Mouse (Mus musculus) myocyte (in vitro differentiated cells): ENCODE results near the gene Gzmb. TPM values are rescaled to one million over a fixed set of nuclear protein-coding genes. Genes with fewer than 3 reads are reported as not detected.

Experiments used
- H3K27me3 ChIP-seq: one replicate; pipeline ENCODE4 v1.6.1; 2011; ENCODE audit not compliant: control insufficient read depth, insufficient read depth, insufficient read length
- H3K36me3 ChIP-seq: one replicate; pipeline ENCODE4 v1.6.1; 2011; ENCODE audit not compliant: control insufficient read depth, insufficient read depth
- H3K4me2 ChIP-seq: one replicate; pipeline ENCODE4 v1.6.1; 2011; ENCODE audit warnings: low read depth, control low read depth
- H3K4me3 ChIP-seq: one replicate; pipeline ENCODE4 v1.5.1; 2011; ENCODE audit warnings: mild to moderate bottlenecking, control low read depth, moderate library complexity
- H3K79me2 ChIP-seq: one replicate; pipeline ENCODE4 v1.6.1; 2011; ENCODE audit not compliant: control insufficient read depth, insufficient read depth
- H3ac ChIP-seq: one replicate; pipeline ENCODE4 v1.6.1; 2011; ENCODE audit not compliant: control insufficient read depth, insufficient read length
- CEBPB ChIP-seq: IDR thresholded peaks from 2 replicates; pipeline ENCODE4 v1.6.1; 2011; ENCODE audit warnings: mild to moderate bottlenecking, moderate library complexity; ENCODE audit not compliant: poor library complexity, insufficient read depth, severe bottlenecking
- E2F4 ChIP-seq: IDR thresholded peaks from one replicate; pipeline ENCODE4 v1.6.1; 2011; ENCODE audit warnings: mild to moderate bottlenecking, control low read depth, moderate library complexity; ENCODE audit not compliant: insufficient read depth
- MAX ChIP-seq: IDR thresholded peaks from one replicate; pipeline ENCODE4 v1.6.1; 2011; ENCODE audit warnings: low read depth, mild to moderate bottlenecking, control low read depth
- MYOD1 ChIP-seq, 3 experiments: IDR thresholded peaks; one replicate each; pipeline ENCODE4 v1.6.1; 2011; ENCODE audit warnings: control low read depth in 2 of 3, low read depth in 2 of 3, mild to moderate bottlenecking in 2 of 3, moderate library complexity in 1 of 3; ENCODE audit not compliant: insufficient read length in 2 of 3, control insufficient read depth in 1 of 3
- MYOG ChIP-seq, 3 experiments: IDR thresholded peaks; one replicate each; pipeline ENCODE4 v1.6.1; 2011; ENCODE audit warnings: control low read depth in 2 of 3, low read depth in 2 of 3, mild to moderate bottlenecking in 2 of 3; ENCODE audit not compliant: insufficient read length in 2 of 3, control insufficient read depth in 1 of 3, insufficient read depth in 1 of 3
- POLR2A ChIP-seq: IDR thresholded peaks from one replicate; pipeline ENCODE4 v1.6.1; 2011; ENCODE audit warnings: low read depth, mild to moderate bottlenecking, control low read depth, moderate library complexity; ENCODE audit not compliant: insufficient read length
- POLR2AphosphoS2 ChIP-seq: IDR thresholded peaks from one replicate; pipeline ENCODE4 v1.6.1; 2011; ENCODE audit warnings: low read depth, control low read depth; ENCODE audit not compliant: insufficient read length
- REST ChIP-seq: IDR thresholded peaks from one replicate; pipeline ENCODE4 v1.6.1; 2011; ENCODE audit warnings: mild to moderate bottlenecking, control low read depth, moderate library complexity; ENCODE audit not compliant: insufficient read depth, insufficient read length
- SRF ChIP-seq: IDR thresholded peaks from one replicate; pipeline ENCODE4 v1.6.1; 2011; ENCODE audit warnings: low read depth; ENCODE audit not compliant: control insufficient read depth, insufficient read length
- TCF12 ChIP-seq: IDR thresholded peaks from one replicate; pipeline ENCODE4 v1.6.1; 2011; ENCODE audit warnings: mild to moderate bottlenecking, control low read depth; ENCODE audit not compliant: poor library complexity, insufficient read depth, severe bottlenecking
- TCF3 ChIP-seq: IDR thresholded peaks from one replicate; pipeline ENCODE4 v1.6.1; 2011; ENCODE audit warnings: low read depth, control low read depth; ENCODE audit not compliant: insufficient read length
- USF1 ChIP-seq: IDR thresholded peaks from one replicate; pipeline ENCODE4 v1.6.1; 2011; ENCODE audit warnings: low read depth, mild to moderate bottlenecking, control low read depth, moderate library complexity
- polyA plus RNA-seq: library from polyadenylated mRNA; unstranded; fragments of >200 nt; fragmentation: generic; extraction: Trizol; gene quantifications from one replicate; pipeline ENCODE4 v1.2.1, GENCODE M21; 2012; ENCODE audit warnings: missing spikeins

Gene Gzmb
- polyA plus RNA-seq, 1 experiment, result not detected

DNA sequence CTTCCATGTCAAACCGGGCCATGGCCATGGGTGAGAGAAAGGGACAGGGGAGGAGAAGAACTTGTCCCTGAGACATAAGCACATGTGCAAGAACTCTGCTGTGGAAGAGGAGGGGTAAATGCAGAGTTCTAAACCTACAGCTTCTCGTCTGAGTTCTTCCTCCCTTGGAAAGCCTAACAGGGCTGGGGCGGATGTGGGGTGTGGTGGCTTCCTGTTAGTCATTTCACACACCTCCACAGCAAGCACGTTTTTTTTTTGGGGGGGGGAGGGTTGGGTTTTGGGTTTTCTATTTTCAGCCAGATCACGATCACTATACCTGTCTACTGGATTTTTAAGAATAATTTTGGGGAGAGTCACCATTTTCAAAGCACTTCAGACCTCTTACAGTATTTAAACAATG is 34.7 kb upstream of the Gzmb start:
- no peak for TF ChIP-seq REST
- TF ChIP-seq TCF12, result no peak
- no peak for TF ChIP-seq TCF3
- no peak for TF ChIP-seq CEBPB
- TF ChIP-seq MAX, result no peak
- TF ChIP-seq MYOG (IDR thresholded peaks at IDR 0.05; ENCODE audit: control insufficient read depth in 1 of 3, insufficient read depth in 1 of 3, insufficient read length in 2 of 3, low read depth in 2 of 3), result no peak
- TF ChIP-seq SRF, result no peak
- no peak for TF ChIP-seq MYOD1 (IDR thresholded peaks at IDR 0.05; ENCODE audit: control insufficient read depth in 1 of 3, insufficient read length in 2 of 3, low read depth in 2 of 3)
- TF ChIP-seq E2F4, result no peak
- TF ChIP-seq POLR2A, result no peak
- no peak overlapping the region for H3K4me3 ChIP-seq

DNA sequence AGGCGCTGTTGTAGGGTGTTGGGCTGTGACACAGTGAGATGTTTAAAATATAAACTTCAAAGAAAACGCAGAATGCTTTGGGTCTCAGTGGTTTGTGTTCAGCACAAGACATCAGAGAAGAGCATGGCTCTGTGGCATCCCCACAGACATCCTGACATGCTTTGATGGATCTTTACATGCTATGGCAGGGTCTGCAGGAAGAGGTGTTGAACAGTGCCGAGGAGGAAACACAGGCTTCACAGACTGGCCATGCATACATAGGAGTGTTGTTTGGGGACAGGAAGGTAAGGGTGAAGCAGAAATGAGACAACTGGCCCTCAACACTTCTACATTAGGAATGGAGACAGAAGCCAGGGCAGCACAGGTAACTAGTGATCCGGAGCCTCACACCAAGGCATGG is 34.0 kb upstream of the Gzmb start:
- no peak for TF ChIP-seq TCF3
- no peak for TF ChIP-seq MYOG (IDR thresholded peaks at IDR 0.05; ENCODE audit: control insufficient read depth in 1 of 3, insufficient read depth in 1 of 3, insufficient read length in 2 of 3, low read depth in 2 of 3)
- TF ChIP-seq REST, result no peak
- no peak for TF ChIP-seq POLR2AphosphoS2
- no peak for TF ChIP-seq E2F4
- TF ChIP-seq CEBPB, result no peak
- no peak for TF ChIP-seq TCF12
- TF ChIP-seq MAX, result no peak
- TF ChIP-seq MYOD1 (IDR thresholded peaks at IDR 0.05; ENCODE audit: control insufficient read depth in 1 of 3, insufficient read length in 2 of 3, low read depth in 2 of 3), result no peak
- TF ChIP-seq USF1, result no peak
- TF ChIP-seq SRF, result no peak
- TF ChIP-seq POLR2A, result no peak
- Histone ChIP-seq H3K4me2 (no peak overlapping the region), H3ac (no peak overlapping the region), H3K4me3 (no peak overlapping the region), H3K27me3 (peaks cover 4% of the 10 kb centered on the region), H3K79me2 (no peaks in the 10 kb centered on the region), H3K36me3 (no peaks in the 10 kb centered on the region)

More for the DNA sequence above, 34.7 kb upstream of the Gzmb start:
- no peaks in the 10 kb centered on the region for H3K79me2 ChIP-seq
- no peak overlapping the region for H3K4me2 ChIP-seq
- H3ac ChIP-seq, result no peak overlapping the region
- H3K36me3 ChIP-seq, result no peaks in the 10 kb centered on the region
- peaks cover 4% of the 10 kb centered on the region for H3K27me3 ChIP-seq

DNA sequence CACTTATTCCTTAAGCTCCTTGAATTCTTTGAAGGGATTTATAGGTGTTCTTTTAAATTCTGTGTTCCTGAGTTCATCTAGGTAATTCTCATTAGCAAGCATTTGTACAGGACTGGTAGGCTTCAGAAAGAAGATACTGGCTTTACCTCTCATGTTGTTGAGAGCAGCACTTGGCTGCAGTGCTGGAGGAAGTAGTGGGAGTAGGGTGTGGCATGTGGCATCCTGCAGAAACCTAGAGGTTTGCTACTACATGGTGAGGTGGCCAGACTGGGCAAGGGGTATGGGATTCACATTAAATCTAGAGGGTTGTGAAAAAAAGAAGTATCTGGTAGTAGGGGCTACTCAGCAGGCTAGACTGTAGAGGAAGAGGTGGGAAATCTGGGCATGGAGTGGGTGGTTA is 31.1 kb upstream of the Gzmb start:
- Histone ChIP-seq H3ac (no peak overlapping the region), H3K36me3 (no peaks in the 10 kb centered on the region), H3K27me3 (no peaks in the 10 kb centered on the region), H3K79me2 (no peaks in the 10 kb centered on the region), H3K4me2 (no peak overlapping the region), H3K4me3 (no peak overlapping the region)
- TF ChIP-seq USF1 (no peak), POLR2AphosphoS2 (no peak), REST (no peak)

DNA sequence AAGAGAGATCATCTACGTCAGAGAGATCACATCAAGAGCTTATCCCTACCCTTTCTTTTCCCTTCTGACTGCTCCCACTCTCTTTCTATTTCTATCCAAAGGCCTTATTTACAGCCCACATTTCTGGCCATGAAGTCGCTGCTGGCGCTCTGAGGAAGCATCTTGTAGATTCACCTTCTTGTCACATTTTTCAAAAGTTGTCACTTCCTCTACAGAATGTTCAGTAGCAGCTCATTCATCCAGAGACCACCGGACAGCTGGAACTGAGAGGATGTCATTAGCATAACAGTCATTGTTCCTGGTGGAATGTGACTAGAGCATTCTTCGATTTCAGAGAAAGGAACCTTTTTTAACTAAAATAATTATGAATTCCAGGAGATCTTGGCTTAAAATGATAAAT is 26.6 kb upstream of the Gzmb start:
- no peak overlapping the region for H3K4me3 ChIP-seq
- no peak overlapping the region for H3ac ChIP-seq
- no peak overlapping the region for H3K4me2 ChIP-seq
- no peaks in the 10 kb centered on the region for H3K79me2 ChIP-seq
- H3K36me3 ChIP-seq, result no peaks in the 10 kb centered on the region
- no peak for TF ChIP-seq MYOD1 (IDR thresholded peaks at IDR 0.05; ENCODE audit: control insufficient read depth in 1 of 3, insufficient read length in 2 of 3, low read depth in 2 of 3)
- TF ChIP-seq POLR2AphosphoS2, result no peak
- TF ChIP-seq E2F4, result no peak
- TF ChIP-seq MAX, result no peak
- no peak for TF ChIP-seq POLR2A
- TF ChIP-seq REST, result no peak
- no peak for TF ChIP-seq USF1
- TF ChIP-seq SRF, result no peak
- no peak for TF ChIP-seq MYOG (IDR thresholded peaks at IDR 0.05; ENCODE audit: control insufficient read depth in 1 of 3, insufficient read depth in 1 of 3, insufficient read length in 2 of 3, low read depth in 2 of 3)
- no peak for TF ChIP-seq TCF3
- peaks cover 8% of the 10 kb centered on the region for H3K27me3 ChIP-seq

DNA sequence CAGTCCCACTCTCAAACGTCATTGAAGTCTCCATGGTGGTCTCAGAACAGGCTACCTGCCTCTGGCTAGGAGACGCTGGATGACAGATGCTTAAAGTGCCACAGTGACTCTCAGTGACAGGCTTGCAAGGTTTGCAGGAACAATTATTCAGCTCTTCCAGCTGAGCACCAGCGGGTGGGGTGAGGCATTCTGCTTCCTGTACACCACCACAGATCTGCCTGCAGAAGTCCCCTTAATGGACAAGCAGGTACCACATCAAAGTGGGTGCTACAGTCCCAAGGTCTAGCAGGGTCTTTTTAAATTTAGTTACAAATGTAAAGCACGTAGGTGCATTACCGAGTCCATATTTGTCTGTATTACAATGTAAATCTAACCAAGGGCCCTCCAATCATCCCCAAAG is 25.7 kb upstream of the Gzmb start:
- H3K36me3 ChIP-seq, result no peaks in the 10 kb centered on the region
- no peaks in the 10 kb centered on the region for H3K79me2 ChIP-seq
- TF ChIP-seq TCF12 (no peak), MAX (no peak), REST (no peak), SRF (no peak), CEBPB (no peak), TCF3 (no peak), USF1 (no peak), POLR2AphosphoS2 (no peak), MYOG (IDR thresholded peaks at IDR 0.05; ENCODE audit: control insufficient read depth in 1 of 3, insufficient read depth in 1 of 3, insufficient read length in 2 of 3, low read depth in 2 of 3) (no peak), E2F4 (no peak), MYOD1 (IDR thresholded peaks at IDR 0.05; ENCODE audit: control insufficient read depth in 1 of 3, insufficient read length in 2 of 3, low read depth in 2 of 3) (no peak), POLR2A (no peak)
- H3ac ChIP-seq, result no peak overlapping the region
- no peak overlapping the region for H3K4me2 ChIP-seq
- H3K27me3 ChIP-seq, result peaks cover 8% of the 10 kb centered on the region
- H3K4me3 ChIP-seq, result no peak overlapping the region
